Mouse (Mus musculus) ES-E14 (cell line): ENCODE results near the gene Gm17651. TPM values are rescaled to one million over a fixed set of nuclear protein-coding genes. Genes with fewer than 3 reads are reported as not detected.

Experiments
- DNase-seq: peaks from one replicate; pipeline ENCODE4 v3.0.0-alpha.2; 2013; ENCODE audit warnings: low read depth, low spot score
- H3K27ac ChIP-seq: 2 replicates; pipeline ENCODE4 v1.5.1; 2012; ENCODE audit warnings: low read depth, mild to moderate bottlenecking, low read length, moderate library complexity, mixed read lengths; ENCODE audit not compliant: poor library complexity, insufficient read depth, severe bottlenecking
- H3K36me3 ChIP-seq: 2 replicates; pipeline ENCODE4 v1.6.1; 2012; ENCODE audit warnings: mild to moderate bottlenecking, low read length, moderate library complexity, mixed read lengths; ENCODE audit not compliant: control insufficient read depth, poor library complexity, insufficient read depth, severe bottlenecking
- H3K4me1 ChIP-seq, 2 experiments: fragments of 150-350 bp in 1 of 2; sonication (generic) in 1 of 2; 2 replicates each; pipeline ENCODE4 v1.6.1; 2012; ENCODE audit warnings: low read length in 2 of 2, mild to moderate bottlenecking in 1 of 2, mixed read lengths in 1 of 2; ENCODE audit not compliant: control insufficient read depth in 2 of 2, insufficient read depth in 2 of 2, poor library complexity in 1 of 2
- H3K4me3 ChIP-seq, 2 experiments: fragments of 150-350 bp in 1 of 2; sonication (generic) in 1 of 2; 2 replicates each; pipeline ENCODE4 v1.5.1; 2012; ENCODE audit warnings: low read length in 2 of 2, low read depth in 1 of 2, mild to moderate bottlenecking in 1 of 2, mixed read lengths in 1 of 2; ENCODE audit not compliant: insufficient read depth in 1 of 2, poor library complexity in 1 of 2, severe bottlenecking in 1 of 2
- H3K9ac ChIP-seq: 2 replicates; pipeline ENCODE4 v1.6.1; 2012; ENCODE audit warnings: low read depth, mild to moderate bottlenecking, low read length, mixed read lengths; ENCODE audit not compliant: poor library complexity, insufficient read depth, severe bottlenecking
- H3K9me3 ChIP-seq: fragments of 150-350 bp; sonication (generic); 2 replicates; pipeline ENCODE4 v1.6.1; 2012; ENCODE audit warnings: low read depth, mild to moderate bottlenecking, low read length; ENCODE audit not compliant: control insufficient read depth, insufficient read depth
- CHD2 ChIP-seq: IDR thresholded peaks from 2 replicates; pipeline ENCODE4 v1.6.1; 2014; ENCODE audit warnings: mild to moderate bottlenecking, low read depth, low read length, inconsistent platforms
- HCFC1 ChIP-seq: IDR thresholded peaks from 2 replicates; pipeline ENCODE4 v1.6.1; 2012; ENCODE audit warnings: low read length, inconsistent platforms, borderline replicate concordance; ENCODE audit not compliant: insufficient read depth
- MAFK ChIP-seq: IDR thresholded peaks from 2 replicates; pipeline ENCODE4 v1.6.1; 2014; ENCODE audit warnings: mild to moderate bottlenecking, low read depth, low read length, inconsistent platforms; ENCODE audit not compliant: insufficient read depth
- ZC3H11A ChIP-seq: IDR thresholded peaks from 2 replicates; pipeline ENCODE4 v1.6.1; 2012; ENCODE audit warnings: low read depth, mild to moderate bottlenecking, inconsistent platforms, low read length, borderline replicate concordance
- ZNF384 ChIP-seq: IDR thresholded peaks from 2 replicates; pipeline ENCODE4 v1.6.1; 2012; ENCODE audit warnings: low read depth, low read length, inconsistent platforms
- in situ Hi-C, 2 experiments: fragments of 600-800 bp; cut with MboI; formaldehyde crosslinking; loops; one replicate each; pipeline ENCODE4 v1.15.1; 2025; ENCODE audit warnings: low sequenced_read_pairs in 2 of 2, inconsistent platforms in 1 of 2; ENCODE audit not compliant: unreplicated experiment in 2 of 2
- total RNA-seq: library from RNA; depleted of rRNA; stranded (reverse); fragments of 300-350 nt; gene quantifications from 2 replicates; pipeline ENCODE4 v1.2.3, GENCODE M21; 2012

The Gm17651 gene
- total RNA-seq, 1 experiment: not detected

DNA sequence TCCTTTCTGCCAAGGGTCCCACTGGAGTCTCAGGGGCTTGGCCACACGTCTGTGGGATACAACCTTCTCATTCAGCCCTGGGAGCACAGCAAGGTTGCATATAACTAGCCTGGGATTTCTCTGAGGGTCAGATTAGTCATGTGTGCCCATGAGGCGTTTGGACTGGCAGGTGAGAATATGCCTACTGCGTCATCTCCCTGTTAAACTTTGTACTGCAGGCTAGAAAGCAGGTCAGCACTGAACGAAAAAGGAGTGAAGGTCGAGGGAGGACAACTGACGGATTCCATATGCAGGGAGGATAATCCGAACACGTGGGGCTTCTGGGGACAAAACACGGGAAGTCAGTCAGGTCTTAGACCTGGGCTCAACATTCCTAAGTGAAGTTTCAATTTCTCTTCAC is 22.8 kb upstream of the Gm17651 start:
- no peak for TF ChIP-seq ZNF384
- TF ChIP-seq ZC3H11A: no peak
- Histone ChIP-seq H3K36me3 (no peaks in the 10 kb centered on the region), H3K4me3 (no peak overlapping the region), H3K4me1 (peaks cover 0 to 2% of the 10 kb centered on the region in 2 experiments; a peak in 2 of 4 replicates), H3K27ac (no peak overlapping the region), H3K9me3 (no peaks in the 10 kb centered on the region), H3K9ac (no peak overlapping the region)
- in situ Hi-C loops: no loop called here
- DNase-seq: no peak

DNA sequence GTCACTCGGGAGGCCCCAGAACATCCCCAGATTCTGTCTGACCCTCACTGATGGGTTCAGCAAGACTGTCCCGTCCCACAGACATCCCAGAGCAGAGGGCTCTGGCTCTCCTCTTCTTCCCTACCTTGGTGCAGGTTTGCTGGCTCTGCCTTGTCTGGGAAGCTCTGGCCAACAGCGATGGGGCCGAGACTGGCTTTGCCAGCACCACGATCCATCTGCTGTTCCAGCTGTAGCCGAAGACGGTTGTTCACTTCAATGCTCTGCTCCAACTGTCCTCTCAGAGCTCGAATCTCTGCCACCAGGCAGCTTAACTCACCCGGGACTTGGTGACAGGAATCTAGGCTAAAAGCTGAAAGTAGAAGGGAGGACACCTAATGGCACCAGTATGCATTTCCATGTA is 22.4 kb upstream of the Gm17651 start:
- in situ Hi-C loops: no loop called here
- Histone ChIP-seq H3K9ac (no peak overlapping the region), H3K36me3 (no peaks in the 10 kb centered on the region)

DNA sequence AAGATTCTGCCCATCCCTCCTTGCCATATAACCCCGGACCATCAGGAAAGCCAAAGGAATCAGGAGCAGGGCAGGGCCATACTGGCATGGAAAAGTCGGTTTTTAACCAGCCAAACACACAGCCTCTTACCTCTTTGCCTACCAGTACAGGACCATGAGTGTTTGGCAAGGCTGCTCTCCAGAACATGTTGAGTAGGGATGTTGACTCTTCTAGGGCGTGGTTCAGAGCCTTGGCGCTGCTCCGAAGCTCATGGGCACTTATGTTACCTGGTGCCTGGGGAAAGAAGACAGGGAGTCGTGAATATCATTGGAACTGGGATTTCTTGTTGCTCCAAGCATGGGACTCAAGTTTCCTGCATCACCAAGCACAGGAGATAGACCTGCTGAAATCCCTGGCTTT is 19.3 kb upstream of the Gm17651 start:
- no peak for TF ChIP-seq ZNF384
- TF ChIP-seq MAFK: no peak
- no peak for TF ChIP-seq HCFC1
- no peak for TF ChIP-seq CHD2
- TF ChIP-seq ZC3H11A: no peak
- Histone ChIP-seq H3K36me3 (no peaks in the 10 kb centered on the region), H3K9me3 (no peaks in the 10 kb centered on the region), H3K4me1 (peaks cover 2 to 10% of the 10 kb centered on the region in 2 experiments; a peak in 2 of 4 replicates), H3K9ac (no peak overlapping the region), H3K4me3 (no peak overlapping the region), H3K27ac (no peak overlapping the region)
- no peak for DNase-seq
- in situ Hi-C loops: no loop called here

More for the DNA sequence above, 22.4 kb upstream of the Gm17651 start:
- DNase-seq: no peak
- H3K27ac ChIP-seq: no peak overlapping the region
- TF ChIP-seq ZNF384: no peak
- no peak for TF ChIP-seq MAFK
- no peak for TF ChIP-seq CHD2
- no peak for TF ChIP-seq ZC3H11A
- TF ChIP-seq HCFC1: no peak
- peaks cover 0 to 6% of the 10 kb centered on the region in 2 experiments; a peak in 2 of 4 replicates for H3K4me1 ChIP-seq
- no peak overlapping the region for H3K4me3 ChIP-seq
- H3K9me3 ChIP-seq: no peaks in the 10 kb centered on the region

DNA sequence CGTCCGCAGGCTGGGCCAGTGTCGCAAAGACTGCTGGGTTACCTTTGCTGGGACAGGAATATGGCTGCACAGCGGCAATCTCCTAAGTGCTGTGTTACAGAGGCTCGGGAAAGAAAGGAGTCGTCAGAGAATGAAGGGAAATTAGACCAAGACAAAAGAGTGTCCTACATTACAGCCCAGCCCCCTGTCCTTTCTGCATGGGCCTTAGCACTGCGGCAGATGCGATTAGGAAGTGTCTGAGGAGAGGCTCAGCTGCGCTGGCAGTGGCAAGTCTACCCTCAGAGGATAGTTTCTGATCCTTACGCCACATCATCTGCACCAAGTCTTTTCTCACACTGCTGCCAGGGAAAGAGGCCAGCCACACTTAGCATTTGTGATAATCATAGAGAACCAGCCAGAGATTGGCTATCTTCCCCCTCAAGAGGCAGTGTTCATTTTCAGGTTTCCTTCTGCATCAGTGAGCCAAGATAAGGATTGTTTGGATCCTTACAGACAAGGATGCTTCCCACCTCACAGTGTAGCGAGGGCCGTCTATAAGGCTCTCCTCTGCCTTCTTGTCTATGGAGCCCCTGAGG is 17.0 kb upstream of the Gm17651 start:
- no peaks in the 10 kb centered on the region for H3K36me3 ChIP-seq
- no peaks in the 10 kb centered on the region for H3K9me3 ChIP-seq
- no peak for DNase-seq
- H3K4me3 ChIP-seq: no peak overlapping the region
- no peak overlapping the region for H3K9ac ChIP-seq
- peaks cover 2 to 10% of the 10 kb centered on the region in 2 experiments; a peak in 2 of 4 replicates for H3K4me1 ChIP-seq
- TF ChIP-seq CHD2 (no peak), MAFK (no peak), ZC3H11A (no peak)
- no peak overlapping the region for H3K27ac ChIP-seq
- in situ Hi-C loops: no loop called here

DNA sequence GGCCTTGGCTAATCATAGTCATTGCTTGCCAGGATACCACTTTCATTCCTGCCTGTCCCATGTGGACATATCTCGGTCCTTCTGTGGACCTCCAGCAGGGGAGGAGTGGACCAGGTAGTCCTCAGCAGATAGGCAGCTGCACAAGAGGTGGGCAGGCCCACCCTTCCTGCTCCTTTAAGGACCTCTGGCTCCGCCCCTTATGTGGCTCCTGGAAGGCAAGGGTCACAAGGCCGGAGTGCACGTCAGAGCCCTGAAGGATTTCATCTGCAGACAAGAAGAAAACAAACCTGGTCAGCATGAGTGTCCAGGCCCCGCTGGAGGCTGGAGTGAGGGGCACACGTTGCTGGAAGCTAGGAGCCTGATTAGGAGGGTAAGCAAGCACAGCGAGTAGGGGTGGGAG is 16.1 kb upstream of the Gm17651 start:
- in situ Hi-C loops: no loop called here
- no peak overlapping the region for H3K9ac ChIP-seq
- H3K4me3 ChIP-seq: no peak overlapping the region
- H3K27ac ChIP-seq: no peak overlapping the region
- DNase-seq: no peak
- no peaks in the 10 kb centered on the region for H3K9me3 ChIP-seq
- no peak for TF ChIP-seq MAFK
- TF ChIP-seq HCFC1: no peak
- no peak for TF ChIP-seq CHD2
- TF ChIP-seq ZC3H11A: no peak
- no peak for TF ChIP-seq ZNF384
- peaks cover 2 to 10% of the 10 kb centered on the region in 2 experiments; a peak in 2 of 4 replicates for H3K4me1 ChIP-seq
- no peaks in the 10 kb centered on the region for H3K36me3 ChIP-seq
